Mouse (Mus musculus) embryo, embryonic 11.5 days (tissue): ENCODE measurements at regions not wholly inside any gene's neighbourhood (a gene's known extent, or its start where the extent isn't known, plus 50 kb on each side); places are given as distances from the start of the nearest gene placed in this dataset.

ENCODE experiments used
- DNase-seq: peaks from one replicate; pipeline ENCODE4 v3.0.0-alpha.2; 2012; ENCODE audit warnings: low read depth, low spot score

GRCm38 (mm10) chr11:38224300-38224699, 988.5 kb upstream of the Tenm2 start:
- DNase-seq, result no peak

DNA sequence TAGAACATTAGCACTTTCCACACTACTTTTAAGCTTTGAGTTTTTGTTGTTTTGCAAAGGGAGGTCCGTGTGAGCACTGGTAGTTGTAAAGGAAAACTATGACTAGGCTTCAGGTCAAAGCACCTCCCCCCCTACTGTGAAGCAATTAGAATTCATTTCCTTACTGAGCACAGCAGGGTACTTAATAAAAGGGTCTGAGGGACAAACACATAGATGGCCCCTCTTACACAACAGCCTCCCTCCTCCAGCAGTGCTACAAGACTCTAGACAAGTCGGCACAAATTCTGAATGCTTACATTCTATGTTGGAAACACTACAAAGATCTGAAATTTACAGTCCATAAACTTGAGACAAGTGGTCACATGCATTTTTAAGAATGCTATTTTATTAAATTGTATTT, 967.6 kb upstream of the Tenm2 start:
- DNase-seq, result no peak

DNA sequence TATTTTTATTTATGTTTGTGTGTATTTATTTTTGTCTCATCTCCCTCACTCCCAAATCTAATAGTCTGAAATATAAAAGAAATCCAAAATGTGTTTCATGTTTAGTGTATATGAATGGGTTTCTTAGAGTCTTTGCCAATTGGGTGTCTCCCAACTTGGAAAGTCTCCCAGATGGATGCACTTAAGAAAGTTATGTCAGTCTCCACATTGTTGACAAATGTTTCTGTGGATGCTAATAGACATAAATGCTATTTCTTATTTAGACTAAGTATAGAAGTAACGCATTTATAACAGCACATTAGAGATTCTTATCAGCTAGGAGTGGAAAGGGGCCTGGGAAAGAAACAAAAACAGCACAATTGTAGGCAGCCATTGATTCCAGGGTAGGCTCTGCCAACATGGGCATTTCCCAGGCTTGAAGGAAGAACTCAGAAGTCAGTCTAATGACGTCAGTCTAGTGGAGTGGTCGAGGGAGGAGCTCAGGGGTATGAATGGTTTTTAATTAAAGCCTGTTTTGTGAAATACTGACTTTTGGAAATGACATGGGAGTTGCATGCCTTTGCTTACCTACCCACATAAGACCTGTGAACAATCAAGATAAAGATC, 965.5 kb upstream of the Tenm2 start:
- DNase-seq, result no peak

DNA sequence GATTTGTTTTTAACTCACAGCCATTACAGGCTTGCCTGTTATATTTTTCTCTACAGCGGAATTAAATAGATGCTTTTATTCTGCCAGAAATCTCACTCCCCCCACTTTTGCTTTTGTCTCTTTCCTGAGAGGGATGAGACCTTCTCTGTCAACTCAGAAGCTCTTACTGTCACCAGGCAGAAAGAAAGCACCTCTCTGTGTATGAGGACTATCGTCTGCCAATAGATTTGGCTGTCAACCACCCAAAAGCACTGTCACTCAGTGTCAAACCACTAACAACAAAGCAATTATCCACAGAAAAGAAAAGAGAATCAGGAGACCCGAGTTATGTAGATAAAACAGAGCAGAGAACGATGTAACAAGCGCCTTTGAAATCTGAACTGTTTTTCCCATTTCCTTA, 958.0 kb upstream of the Tenm2 start:
- no peak for DNase-seq

GRCm38 (mm10) chr11:38191895-38192547, 956.3 kb upstream of the Tenm2 start:
- no peak for DNase-seq

DNA sequence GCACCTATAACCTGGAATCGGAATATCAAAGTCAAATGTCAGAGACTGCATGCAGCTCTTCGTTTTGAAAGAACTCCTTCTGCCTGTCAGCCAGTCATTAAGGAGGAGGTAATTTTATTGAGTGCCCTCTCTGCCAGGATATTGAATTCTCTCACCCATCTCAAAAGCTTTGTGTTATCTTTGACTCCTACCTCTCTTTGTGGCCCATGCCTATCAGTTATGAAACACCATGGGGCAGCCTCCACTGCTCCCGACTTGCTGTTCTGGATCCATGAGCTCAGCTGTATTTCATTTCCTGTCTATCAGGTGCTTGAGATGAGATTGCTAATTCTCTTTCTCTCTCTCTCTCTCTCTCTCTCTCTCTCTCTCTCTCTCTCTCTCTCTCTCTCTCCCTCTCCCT, 955.7 kb upstream of the Tenm2 start:
- no peak for DNase-seq

DNA sequence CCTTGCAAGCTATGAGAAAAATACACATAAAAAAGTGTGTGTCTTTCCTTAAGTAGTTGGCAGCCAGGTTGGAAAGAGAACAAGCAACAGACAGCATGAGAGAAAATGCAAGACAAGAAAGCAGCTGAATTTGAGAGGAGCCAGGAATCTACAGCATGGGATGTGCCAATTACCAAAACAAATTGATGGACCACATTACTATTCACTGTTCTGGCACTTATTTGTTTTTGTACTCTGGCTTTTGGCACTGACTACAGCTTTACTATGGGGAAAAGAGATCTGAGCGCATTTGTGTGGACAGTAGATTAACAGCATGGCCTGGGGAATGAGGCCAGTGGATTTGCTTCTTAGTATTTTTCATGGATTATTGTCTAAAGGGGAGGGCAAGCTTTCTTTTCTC, 935.0 kb upstream of the Tenm2 start:
- DNase-seq, result no peak

DNA sequence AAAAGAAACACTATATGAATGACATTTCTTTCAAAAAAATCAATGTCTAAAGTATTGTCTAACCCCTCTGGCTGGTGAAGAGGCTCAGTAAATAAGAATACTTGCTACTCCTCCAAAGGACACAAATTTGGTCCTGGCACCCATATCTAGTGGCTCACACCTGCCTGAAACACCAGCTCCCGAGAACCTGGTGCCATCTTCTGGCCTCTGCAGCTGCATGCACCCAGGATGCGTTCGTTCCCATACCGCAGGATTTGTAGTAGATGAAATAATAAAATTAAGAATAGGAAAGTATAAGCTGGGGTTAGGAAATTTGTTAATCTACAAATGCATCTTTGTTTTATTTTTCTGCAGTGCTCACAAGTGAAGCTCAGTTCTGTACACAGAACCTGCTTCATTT, 922.5 kb upstream of the Tenm2 start:
- DNase-seq, result no peak

DNA sequence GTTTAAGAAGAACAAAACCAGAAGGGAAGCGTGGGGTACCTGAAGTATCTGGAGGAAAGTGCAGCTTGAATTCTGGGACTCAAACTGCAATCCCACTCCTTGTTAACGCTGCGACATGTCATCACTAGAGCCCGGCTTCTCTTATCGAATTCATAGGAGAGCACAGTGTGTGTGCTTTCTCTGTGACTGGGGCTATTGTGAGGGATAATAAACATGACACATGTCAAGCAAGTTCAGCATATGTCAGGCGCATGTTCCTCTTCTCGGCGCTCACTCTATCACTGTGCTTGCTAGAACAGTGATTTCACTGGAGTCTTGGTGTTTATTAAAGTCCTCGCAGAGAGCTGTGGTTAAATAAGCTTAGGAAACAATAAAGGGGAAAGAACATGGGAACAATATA, 921.2 kb upstream of the Tenm2 start:
- DNase-seq, result no peak

- DNase-seq, result no peak
Observed at GRCm38 (mm10) chr11:38155706-38156105, 919.9 kb upstream of the Tenm2 start.

DNA sequence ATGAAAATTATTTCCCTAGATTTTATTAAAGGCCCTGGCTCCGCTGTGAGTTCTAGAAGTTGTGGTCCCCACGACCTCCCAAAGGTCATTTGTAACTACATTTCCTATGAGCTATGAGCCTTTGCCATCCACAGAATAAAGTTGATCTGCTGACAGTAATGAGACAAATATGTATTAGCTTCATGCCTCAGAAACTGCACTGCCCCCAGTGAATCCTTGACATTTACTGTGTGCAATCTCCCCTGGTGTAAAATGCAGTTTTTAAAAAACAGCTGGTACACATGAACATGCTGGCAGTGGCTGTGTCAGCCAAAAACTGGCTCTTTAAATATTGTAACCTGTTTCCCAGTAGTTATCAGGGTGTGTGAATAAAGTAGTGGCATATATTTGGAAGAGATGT, 907.7 kb upstream of the Tenm2 start:
- no peak for DNase-seq

DNA sequence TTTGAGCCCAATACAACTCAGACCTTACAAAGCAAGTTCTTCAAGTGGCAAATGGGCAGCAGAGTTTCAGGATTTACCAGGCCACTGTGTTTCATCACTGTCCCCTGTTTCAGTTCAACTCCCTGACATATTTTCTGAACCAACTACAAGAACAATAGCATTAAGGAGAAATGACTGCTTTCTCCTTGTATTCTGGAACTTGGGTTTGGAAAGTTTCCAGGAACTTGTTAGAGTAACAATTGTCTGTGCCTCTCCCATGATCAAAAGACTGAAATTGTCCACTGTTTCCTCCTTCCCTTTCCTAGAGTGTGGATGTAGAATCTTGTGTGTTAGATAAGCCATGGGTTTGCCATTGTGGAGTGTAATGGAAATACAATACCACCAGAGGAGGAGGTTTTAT, 893.1 kb upstream of the Tenm2 start:
- no peak for DNase-seq

- no peak for DNase-seq
Observed at GRCm38 (mm10) chr11:38123789-38124330, 888.1 kb upstream of the Tenm2 start.

DNA sequence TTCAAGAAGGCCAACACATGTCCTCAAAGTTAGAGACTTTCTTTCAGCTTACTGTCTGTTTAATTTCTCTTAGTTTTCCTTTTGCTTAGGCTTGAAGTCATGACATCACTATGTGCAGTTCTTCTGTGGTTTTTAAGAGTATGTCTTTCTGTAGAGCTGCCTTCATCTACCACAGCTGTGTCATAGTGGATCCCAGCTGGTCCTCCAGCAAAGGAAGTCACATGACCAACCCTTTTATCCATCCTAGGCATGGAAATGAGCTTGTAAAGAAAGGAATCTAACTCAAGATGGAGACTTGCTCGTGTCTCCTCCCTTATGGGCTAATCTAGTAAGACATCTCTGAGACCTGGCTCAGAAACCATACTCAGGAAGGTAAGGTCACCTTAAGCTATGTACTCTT, 886.7 kb upstream of the Tenm2 start:
- DNase-seq, result no peak

GRCm38 (mm10) chr11:38121051-38121616, 885.4 kb upstream of the Tenm2 start:
- no peak for DNase-seq

DNA sequence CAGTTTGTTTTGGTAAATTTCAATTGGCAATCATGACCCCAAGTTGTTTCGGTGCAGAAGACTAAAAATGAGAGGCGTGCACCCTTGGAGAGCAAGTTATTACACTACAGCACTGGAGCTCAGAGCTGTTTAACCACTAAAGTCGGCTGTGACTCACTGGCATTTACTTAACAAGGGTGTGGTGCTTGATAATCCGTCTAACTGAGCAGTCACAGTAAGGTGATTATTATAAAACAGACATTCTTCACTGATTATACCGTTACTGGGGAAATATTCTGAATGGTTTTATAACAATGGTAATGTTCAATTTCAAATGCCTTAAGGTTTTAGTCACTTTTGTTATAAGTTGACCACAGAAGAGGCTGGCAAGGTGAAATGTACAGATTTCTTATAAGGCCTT, 882.0 kb upstream of the Tenm2 start:
- DNase-seq, result no peak

GRCm38 (mm10) chr11:38092202-38092601, 856.4 kb upstream of the Tenm2 start:
- DNase-seq, result no peak

DNA sequence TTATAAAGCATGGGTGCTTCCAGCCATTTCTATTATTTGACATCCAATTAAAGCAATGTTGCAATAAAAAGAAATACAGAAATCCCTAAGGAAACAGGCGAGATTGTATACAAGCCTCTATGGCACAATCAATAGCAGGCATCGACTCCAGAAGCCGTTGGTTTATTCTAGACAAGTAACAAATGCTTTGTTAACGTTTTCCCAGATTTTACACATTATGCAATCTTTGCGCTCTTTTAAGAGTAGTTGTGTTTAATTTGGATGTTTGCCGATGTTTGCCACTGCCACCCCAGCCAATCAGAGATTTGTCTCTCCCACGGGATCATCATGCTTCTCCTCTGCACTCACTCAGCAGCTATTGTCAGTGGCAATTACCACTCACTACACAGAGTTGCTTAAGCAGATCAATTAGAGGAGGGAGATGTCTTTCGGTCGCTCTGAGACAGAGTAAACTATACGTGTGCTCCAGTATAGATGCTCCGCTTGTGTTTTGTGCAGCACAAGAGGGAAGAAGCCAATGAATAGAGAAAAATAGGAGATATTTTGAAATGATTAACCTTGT, 839.5 kb upstream of the Tenm2 start:
- DNase-seq, result no peak

DNA sequence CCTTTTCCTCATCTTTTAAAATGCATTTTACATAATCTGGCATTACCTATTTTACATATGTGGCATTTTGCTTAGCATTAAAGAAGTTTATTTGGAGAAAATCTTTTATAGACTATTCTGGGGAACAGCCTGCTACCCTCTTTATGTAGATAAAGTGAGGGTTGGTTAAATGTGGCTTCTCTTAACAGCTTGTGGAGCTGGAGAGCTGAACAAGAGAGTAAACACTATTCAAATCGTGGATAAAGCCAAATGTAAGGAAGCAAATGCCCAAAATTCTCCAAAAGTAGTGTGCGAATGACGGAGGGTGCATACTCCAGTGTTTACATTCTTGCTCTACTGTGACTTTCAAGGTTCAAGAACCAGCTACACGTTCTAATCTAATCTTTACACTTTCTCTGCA, 833.9 kb upstream of the Tenm2 start:
- DNase-seq, result no peak

- DNase-seq, result no peak
Observed at GRCm38 (mm10) chr11:38067682-38068081, 831.9 kb upstream of the Tenm2 start.

GRCm38 (mm10) chr11:38066091-38066490, 830.3 kb upstream of the Tenm2 start:
- no peak for DNase-seq

- no peak for DNase-seq
Observed at GRCm38 (mm10) chr11:38060105-38060504, 824.3 kb upstream of the Tenm2 start.

DNA sequence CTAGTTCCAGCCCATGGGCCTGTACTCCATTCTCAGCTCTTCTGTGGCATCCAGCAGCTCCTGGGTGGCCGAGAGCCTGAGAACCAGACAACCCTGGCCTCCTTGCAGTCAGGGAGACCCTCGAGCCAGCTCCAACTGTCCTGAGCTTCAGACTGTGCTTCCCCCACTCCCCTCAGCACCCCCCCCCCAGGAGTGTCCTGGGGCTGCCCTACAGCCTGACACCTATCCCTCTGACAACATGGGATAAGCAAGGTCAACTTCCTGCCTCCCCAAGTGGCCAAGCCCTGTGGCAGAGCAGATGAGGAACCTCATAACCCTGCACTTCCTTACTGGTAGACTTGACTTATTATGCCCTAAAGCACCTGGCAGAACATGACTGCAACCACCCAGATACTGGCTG, 823.1 kb upstream of the Tenm2 start:
- DNase-seq, result no peak
